Mouse (Mus musculus) embryonic fibroblast, embryonic 13.5 days (primary cell): ENCODE measurements around the gene Zfp366. TPM values are rescaled to one million over a fixed set of nuclear protein-coding genes. Genes with fewer than 3 reads are reported as not detected.
"Not testable (repeated sequence)": the region's sequence is repeated elsewhere in the genome, so short reads cannot be mapped to it uniquely, and the experiment has no call there.

ENCODE experiments used
- H3K27ac ChIP-seq: 2 replicates; pipeline ENCODE4 v1.5.1; 2012; ENCODE audit warnings: low read length, control low read depth, inconsistent platforms; ENCODE audit not compliant: insufficient read depth
- H3K4me1 ChIP-seq: 2 replicates; pipeline ENCODE4 v1.6.1; 2011; ENCODE audit warnings: low read length; ENCODE audit not compliant: control insufficient read depth, insufficient read depth
- H3K4me3 ChIP-seq: 2 replicates; pipeline ENCODE4 v1.5.1; 2011; ENCODE audit warnings: mild to moderate bottlenecking, control low read depth, low read length; ENCODE audit not compliant: insufficient read depth
- CTCF ChIP-seq: IDR thresholded peaks from 2 replicates; pipeline ENCODE4 v1.5.1; 2011; ENCODE audit warnings: mild to moderate bottlenecking, control low read depth, low read length, moderate library complexity, borderline replicate concordance; ENCODE audit not compliant: insufficient read depth
- POLR2A ChIP-seq: IDR thresholded peaks from 2 replicates; pipeline ENCODE4 v1.6.1; 2011; ENCODE audit warnings: low read depth, mild to moderate bottlenecking, control low read depth, low read length, moderate library complexity
- polyA plus RNA-seq: library from polyadenylated mRNA; stranded (reverse); fragments of >200 nt; gene quantifications from 2 replicates; pipeline ENCODE4 v1.2.4, GENCODE M21; 2011; ENCODE audit warnings: low read depth; ENCODE audit not compliant: missing spikeins, insufficient read length

The Zfp366 gene
- polyA plus RNA-seq, 1 experiment = not detected

DNA sequence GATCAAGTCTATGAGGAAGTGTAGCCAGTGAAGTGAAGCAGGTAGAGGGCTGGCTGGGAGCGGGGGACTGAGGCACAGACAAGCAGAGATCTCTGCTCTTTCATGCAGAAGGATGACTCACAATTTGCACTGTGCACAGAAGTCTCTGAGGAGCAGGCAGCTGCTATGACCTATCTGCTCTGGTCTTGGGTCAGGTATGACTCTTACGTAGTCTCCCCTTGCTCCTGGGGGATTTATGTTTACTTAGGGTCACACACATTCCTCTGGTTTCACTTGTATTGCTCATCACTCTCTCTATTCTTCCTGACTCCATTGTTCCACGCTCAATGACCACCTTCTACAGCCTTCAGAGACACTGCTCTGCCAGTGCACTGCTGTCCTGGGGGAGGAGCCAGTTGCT, 25.9 kb upstream of the Zfp366 start:
- Histone ChIP-seq H3K27ac (no peak overlapping the region), H3K4me1 (peaks cover 4% of the 10 kb centered on the region), H3K4me3 (no peak overlapping the region)
- TF ChIP-seq POLR2A (no peak), CTCF (no peak)

DNA sequence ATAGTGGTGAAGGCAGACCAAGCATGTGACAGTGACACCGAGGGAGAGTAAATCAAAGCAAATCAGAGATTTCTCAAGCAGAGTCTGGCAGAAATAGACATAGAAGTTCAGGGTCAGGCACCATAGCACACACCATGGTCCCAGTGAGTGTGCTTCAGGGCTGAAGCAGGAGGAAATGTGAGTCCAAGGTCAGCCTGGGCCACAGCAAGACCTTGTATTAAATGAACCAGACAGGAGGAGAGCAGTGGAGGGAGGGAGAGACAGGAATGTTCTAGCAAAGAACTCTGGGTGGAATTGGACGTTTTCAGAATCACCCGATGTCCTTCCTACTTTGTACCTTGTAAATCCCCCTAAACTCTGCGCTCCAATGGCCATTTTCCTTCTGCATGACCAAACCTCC, 21.6 kb upstream of the Zfp366 start:
- Histone ChIP-seq H3K4me3 (no peak overlapping the region), H3K27ac (no peak overlapping the region), H3K4me1 (peaks cover 5% of the 10 kb centered on the region)
- TF ChIP-seq CTCF (no peak), POLR2A (no peak)

GRCm38 (mm10) chr13:99163521-99164359, 20.9 kb upstream of the Zfp366 start:
- Histone ChIP-seq H3K4me3 (no peak overlapping the region), H3K4me1 (peaks cover 5% of the 10 kb centered on the region), H3K27ac (no peak overlapping the region)
- TF ChIP-seq POLR2A = no peak

DNA sequence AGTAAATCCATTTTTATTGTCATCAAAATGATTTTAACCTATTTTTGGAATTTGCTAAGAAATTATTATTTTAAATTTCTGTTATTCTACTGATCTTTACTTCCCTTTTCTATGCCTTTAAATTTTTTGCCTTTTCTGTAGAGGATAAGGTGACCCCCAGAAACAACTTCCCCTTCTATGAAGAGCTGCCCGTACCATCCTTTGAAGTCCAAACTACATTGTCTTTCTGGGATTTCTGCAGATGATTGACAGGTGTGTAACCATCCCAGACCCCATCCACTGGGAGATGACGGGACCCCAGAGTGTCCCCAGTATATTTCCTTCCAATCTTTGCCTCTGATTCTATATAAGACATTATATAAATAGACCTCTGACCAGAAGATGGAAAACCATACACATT, 20.3 kb upstream of the Zfp366 start:
- no peak for TF ChIP-seq POLR2A
- TF ChIP-seq CTCF = no peak
- Histone ChIP-seq H3K27ac (no peak overlapping the region), H3K4me3 (no peak overlapping the region), H3K4me1 (peaks cover 6% of the 10 kb centered on the region; the same call in 1 of the 2 replicates)

GRCm38 (mm10) chr13:99169401-99169800, 15.2 kb upstream of the Zfp366 start:
- Histone ChIP-seq H3K27ac (no peak overlapping the region), H3K4me1 (peaks cover 13% of the 10 kb centered on the region), H3K4me3 (no peak overlapping the region)
- peak; percentile 26; the same call in 1 of the 2 replicates for TF ChIP-seq POLR2A
- TF ChIP-seq CTCF = no peak

GRCm38 (mm10) chr13:99170337-99170736, 14.3 kb upstream of the Zfp366 start:
- TF ChIP-seq CTCF (no peak), POLR2A (no peak)
- Histone ChIP-seq H3K27ac (0 out of 2 replicates have a peak overlapping the region, but pooled peaks have one; percentile 8), H3K4me1 (peaks cover 13% of the 10 kb centered on the region)

DNA sequence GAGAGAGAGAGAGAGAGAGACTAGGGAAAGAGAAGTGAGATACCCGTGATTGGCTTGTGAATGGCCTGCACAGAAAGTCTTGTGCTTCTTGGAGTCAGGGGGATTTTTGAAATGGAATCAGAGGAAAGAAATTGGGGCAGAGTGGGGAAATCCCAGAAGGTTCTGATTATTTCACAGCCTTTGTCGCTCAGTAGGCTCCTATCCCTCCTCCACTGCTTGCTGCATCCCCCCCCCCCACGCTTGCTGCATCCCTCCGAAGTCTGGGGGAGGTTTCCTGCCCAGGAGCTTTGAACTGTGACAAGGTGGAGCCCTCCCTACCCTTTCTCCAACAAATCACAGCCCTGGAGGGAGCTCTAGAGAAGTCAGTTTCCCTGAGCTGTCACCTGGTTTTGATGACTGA, 10.8 kb upstream of the Zfp366 start:
- H3K4me3 ChIP-seq = no peak overlapping the region
- H3K27ac ChIP-seq = no peak overlapping the region
- TF ChIP-seq POLR2A (no peak), CTCF (no peak)

More at GRCm38 (mm10) chr13:99170337-99170736, 14.3 kb upstream of the Zfp366 start:
- no peak overlapping the region for H3K4me3 ChIP-seq

GRCm38 (mm10) chr13:99182828-99183227, 1.8 kb upstream of the Zfp366 start:
- H3K27ac ChIP-seq, H3K4me1 ChIP-seq, H3K4me3 ChIP-seq: not testable (repeated sequence)

More for the DNA sequence above, 10.8 kb upstream of the Zfp366 start:
- peaks cover 13% of the 10 kb centered on the region for H3K4me1 ChIP-seq

DNA sequence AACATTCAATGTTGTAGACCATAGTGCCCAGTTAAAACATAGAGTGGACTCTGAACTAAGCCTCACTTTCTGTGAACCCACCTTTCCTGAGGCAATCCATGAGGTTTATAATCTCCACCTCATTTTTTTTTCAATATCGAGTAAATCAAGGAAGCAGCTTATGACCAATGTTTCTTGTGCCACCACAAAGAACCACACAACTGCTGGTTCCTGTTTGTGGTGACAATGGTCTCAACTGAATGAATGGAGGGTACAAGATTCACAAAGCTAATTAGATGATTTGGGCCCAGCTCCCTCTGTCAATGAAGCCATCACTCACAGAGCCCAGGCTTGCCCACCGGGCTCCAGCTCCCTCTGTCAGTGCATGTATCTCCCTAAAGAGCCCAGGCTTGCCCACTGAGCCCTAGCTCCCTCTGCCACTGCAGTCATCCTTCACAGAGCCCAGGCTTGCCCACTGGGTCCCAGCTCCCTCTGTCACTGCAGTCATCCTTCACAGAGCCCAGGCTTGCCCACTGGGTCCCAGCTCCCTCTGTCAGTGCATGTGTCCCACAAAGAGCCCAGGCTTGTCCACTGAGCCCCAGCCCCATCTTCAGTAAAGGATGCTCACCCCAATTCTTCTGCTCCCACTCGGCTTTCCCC, 1.2 kb upstream of the Zfp366 start:
- Histone ChIP-seq H3K4me3 (no peak overlapping the region), H3K4me1 (no peaks in the 10 kb centered on the region), H3K27ac (no peak overlapping the region)
- TF ChIP-seq POLR2A = no peak

DNA sequence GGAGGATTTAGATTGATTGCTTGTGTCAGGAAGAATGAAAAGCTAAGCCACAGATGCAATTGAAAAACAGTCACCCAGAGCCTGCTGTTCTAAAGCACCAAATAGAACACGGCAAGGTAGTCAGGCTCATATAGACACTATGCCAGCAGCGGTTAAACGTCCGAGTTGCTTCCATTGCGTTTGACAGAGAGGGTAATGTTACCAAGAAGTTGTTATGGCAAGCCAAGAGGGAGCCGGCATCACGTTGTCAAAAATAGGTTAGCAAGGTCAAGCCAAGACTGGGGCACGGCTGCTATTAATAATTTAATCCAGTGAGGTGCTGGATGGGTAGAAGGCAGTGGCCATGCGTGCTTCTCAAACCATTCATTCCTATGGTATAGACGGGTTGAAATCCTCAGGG, 950 bp downstream of the Zfp366 start:
- H3K27ac ChIP-seq = no peak overlapping the region
- no peak for TF ChIP-seq POLR2A
- TF ChIP-seq CTCF = no peak
- no peak overlapping the region for H3K4me3 ChIP-seq
- H3K4me1 ChIP-seq = no peaks in the 10 kb centered on the region
